Mouse (Mus musculus): ENCODE data around the gene Ppp1r2.
"Not testable (repeated sequence)": the region's sequence is repeated elsewhere in the genome, so short reads cannot be mapped to it uniquely, and the experiment has no call there.

The Ppp1r2 gene

DNA sequence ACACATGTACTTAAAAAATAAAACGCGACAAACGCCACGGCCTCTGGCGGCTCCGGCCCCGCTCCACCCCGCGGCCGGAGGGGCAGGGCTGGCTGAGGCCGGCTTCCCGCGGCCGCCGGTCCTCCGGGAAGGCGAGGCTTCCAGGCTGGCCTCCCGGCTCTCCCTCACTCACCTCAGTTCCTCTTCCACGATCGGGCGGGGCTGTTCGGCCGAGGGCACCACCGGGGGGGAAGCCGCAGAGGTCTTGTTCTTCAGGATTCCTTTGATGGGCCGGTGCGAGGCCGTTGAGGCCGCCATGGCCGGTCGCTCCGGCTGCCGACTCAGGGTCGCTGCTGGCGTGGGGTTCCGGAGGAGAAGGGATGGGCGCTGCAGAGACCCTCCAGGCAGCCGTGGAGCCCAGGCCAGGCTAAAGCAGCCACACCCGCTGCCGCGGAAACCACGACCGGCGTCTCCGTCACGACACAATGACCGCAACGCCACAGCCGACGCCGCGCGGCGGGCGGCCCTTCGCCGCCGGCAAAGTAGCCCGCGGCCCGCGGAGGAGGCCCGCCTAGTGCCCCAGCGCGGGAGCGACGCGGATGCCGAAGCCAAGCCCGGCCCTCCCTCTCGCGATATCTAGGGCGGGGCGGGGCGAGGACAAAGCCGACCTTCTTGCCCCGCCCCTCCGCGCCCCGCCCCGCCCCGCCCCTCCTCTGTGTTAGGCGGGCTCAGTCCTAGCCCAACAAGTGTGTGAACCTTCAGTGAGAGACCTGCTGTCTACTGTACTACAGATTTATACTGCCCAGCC lies at the start of gene Ppp1r2:
Gene Ppp1r2, minus strand, starts transcription at position 604 of the 787 bp plus-strand sequence.
- peak; percentile 95 for DNase-seq (ENCODE audit: extremely low spot score)

DNA sequence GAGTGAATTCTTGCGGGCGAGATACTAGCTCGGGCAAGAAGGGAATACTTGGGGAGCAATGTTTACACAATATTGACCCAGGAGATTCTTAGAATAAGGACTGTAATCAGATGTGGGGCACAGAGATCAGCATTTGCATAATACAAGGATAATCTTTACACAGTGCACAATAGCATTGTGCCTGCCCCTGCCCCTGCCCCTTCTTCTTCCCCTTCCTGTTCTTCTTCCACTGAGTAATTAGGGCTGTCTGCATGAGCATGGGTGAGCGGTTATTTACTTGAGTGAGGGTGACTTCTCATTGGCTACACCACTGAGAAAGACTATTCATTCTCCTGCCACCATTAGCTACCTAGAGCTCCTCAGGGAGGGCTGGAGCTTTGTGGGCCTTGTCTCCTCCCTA lies 46.4 kb upstream of the Ppp1r2 start:
- DNase-seq (ENCODE audit: extremely low spot score) = no peak

DNA sequence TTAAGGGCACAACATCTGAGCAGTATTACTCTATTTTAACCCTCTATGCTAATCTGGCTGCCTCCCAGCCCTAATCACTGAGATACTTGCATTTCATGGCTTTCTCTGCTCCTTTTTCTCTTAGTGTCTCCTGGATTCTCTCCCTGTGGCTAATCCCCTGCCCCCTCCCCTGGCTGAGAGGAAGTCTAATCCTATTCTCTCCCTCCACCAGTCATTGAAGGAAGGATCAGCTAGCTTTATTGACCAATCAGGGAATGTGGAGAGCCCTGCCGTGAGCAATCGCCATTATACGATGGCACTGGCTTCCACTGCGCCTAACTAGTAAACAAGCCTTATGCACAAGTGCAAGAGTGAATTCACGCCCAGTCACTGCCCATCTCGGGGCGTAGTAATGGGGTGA lies 45.9 kb upstream of the Ppp1r2 start:
- no peak for DNase-seq (ENCODE audit: extremely low spot score)

DNA sequence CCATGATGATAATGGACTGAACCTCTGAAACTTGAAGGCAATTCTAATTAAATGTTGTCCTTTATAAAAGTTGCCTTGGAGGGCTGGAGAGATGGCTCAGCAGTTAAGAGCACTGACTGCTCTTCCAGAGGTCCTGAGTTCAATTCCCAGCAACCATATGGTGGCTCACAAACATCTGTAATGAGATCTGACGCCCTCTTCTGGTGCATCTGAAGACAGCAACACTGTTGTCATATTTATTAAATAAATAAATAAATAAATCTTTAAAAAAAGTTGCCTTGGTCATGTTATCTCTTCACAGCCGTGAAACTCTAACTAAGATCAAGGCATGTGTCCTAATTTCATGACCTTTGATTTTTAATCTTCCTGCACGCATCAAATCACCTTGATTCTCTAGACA lies 44.6 kb upstream of the Ppp1r2 start:
- not testable (repeated sequence) for DNase-seq (ENCODE audit: extremely low spot score)

DNA sequence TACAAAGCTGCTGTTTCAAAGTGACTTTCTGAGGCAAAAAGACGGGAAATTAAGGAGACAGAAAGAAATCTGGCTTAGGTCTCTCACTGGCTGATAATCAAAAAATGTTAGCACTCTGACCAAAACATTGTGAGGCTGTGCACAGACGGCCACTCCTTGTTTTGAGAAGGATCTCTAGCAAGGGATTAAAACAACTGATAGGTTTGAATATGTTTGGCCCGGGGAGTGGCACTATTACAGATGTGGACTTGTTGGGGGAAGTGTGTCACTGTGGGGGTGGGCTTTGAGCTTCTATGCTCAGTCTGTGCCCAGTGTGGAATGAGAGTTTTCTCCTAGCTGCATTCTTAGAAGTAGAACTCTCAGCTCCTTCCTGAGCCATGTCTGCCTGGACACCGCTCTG lies 44.2 kb upstream of the Ppp1r2 start:
- no peak for DNase-seq (ENCODE audit: extremely low spot score)

DNA sequence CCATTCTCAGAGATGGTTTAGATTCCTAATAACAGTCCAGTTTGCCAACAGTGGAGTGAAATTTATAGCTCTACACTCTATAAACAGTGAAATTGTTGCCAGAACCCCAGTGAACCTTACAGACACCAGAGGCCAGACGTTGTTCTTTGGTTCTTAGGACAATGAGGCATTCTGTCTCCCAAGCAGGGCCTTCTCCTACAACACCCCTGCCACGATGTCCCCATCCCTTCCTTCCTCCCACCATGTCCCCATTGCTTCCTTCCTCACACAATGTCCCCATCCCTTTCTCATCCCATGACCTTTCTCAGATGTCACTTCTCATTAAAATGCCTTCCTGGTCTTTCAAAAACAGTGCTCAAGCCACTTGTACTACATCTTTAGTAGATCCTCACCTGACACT lies 43.3 kb upstream of the Ppp1r2 start:
- no peak for DNase-seq (ENCODE audit: extremely low spot score)

DNA sequence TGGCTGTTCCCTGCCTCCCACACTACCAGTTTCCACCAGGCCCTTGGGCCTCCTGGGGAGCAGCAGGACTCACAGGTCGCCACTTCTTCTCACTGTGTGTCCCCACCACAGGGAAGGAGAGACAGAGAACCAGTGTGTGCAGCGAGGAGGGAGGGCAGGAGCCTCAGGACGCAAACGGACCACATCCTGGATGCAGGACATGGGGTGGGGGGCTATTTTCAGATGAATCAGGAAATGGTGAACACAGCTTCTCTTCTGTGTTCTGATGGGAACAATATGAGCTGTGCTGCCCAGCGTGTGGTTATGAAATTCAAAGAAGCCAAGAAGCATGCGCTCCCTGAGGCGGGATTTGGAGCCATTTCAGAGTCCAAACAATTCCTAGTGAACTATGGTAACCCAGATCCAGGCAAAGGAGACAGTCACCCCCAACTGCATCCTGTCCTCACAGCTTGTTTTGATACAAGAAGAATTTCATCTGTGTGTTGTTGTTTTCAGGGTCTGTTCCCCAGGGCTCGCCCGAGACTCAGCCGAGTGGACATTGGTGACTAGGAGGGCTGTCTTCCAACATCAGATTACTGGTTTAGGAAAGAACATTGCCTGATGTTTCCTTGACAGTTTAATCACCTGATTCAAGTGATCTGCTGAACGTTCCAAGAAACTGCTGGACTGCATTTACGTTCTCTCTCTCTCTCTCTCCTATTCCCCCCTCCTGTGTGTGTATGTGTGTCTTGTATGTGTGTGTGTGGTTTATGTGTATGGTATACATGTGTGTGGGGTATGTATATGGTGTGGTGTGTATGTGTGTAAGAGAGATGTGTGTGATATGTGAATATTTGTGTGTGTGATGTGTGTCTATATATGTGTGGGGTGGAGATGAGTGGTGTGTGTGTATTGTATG lies 41.4 kb upstream of the Ppp1r2 start:
- not testable (repeated sequence) for DNase-seq (ENCODE audit: extremely low spot score)

DNA sequence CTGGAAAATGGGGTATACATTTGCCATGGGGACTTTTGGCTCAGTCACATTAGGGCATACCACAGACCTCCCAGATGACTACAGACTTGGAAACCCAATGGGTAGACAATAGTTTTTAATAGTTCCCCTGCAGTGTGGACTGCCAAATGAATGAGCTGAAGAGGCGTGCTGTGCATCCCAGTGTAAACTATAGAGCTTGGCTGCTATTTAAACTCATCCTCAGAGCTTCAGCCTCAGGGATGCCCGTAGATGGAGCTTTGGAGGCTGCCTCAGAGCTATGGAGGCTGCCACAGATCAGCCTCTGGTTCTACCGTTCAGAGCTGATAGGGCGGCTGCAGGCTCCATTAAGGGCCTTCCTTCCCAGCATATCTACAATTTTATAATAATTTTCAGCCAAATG lies 40.2 kb upstream of the Ppp1r2 start:
- no peak for DNase-seq (ENCODE audit: extremely low spot score)

DNA sequence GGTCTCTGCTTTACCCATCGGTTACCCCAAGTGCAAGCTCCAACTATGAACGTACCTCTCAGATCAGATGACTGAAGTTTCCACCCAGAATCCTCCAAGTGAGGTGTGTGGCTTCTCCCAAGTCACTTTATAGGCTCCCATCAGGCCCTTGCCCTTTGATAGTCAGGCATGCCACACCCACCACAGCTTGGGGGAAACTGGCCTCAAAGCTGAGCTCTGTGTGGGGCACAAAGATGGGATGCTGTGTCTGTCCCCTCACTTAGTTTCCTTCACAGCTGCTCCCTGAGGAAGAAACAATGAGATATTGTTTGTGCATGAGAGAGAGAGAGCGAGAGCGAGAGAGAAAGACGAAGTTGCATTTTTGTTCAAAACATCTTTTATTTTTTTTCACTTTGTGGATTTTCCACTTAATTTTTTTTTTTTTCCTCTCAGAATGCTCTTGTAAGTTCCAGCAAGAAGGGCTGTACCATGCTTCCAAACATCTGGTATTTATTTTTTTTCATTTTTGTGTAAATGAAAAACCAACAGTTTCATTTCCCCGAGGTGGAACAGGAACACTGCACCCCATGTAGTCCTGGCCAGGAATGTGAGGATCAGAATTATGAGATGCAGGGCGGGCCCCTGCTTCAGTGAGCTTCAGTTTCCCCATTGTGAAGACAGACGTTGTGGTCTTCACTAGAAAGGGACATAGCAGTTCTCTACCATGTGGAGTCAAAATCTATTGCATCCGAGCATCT lies 39.6 kb upstream of the Ppp1r2 start, which contains the start of gene Apod:
Gene Apod, minus strand, starts transcription at position 312 of the 737 bp plus-strand sequence.
- DNase-seq (ENCODE audit: extremely low spot score) = no peak

DNA sequence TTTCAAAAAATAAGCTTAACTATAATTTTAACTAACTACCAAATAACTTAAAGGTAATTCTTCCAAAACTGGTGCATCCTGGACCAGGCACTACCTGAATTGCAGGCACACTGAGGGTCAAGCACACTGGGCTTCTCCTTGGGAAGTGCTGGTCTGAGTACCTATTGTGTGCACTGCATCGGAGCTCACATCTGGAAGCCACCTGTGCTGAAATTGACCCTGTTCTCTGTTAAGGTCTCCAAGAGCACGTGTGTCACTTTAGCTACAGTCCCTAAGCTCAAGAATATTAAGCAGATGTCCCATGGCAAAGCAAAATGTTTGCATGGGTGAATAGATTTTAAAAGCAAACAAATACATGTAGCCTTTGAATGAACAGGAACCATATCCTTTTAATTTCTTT lies 38.5 kb upstream of the Ppp1r2 start:
- DNase-seq (ENCODE audit: extremely low spot score) = no peak

DNA sequence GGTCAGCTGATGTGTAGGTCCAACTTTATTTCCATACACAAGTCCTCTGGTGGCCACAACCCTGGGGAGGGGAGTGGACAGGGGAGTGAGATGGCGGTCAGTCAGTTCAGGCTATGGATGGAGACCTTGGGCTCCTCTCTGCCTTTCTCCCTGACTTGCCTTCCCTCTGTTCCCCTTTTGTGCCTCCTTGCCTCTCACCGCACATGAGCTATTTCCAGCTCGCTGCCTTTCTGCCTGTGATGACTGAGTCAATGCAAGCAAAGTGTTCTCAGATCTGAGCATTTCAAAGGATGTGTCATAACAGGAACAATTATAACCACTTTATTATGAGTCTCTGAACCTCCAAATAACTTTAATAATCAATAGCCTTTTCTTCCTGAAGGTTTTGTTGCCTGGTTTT lies 37.2 kb upstream of the Ppp1r2 start:
- no peak for DNase-seq (ENCODE audit: extremely low spot score)

DNA sequence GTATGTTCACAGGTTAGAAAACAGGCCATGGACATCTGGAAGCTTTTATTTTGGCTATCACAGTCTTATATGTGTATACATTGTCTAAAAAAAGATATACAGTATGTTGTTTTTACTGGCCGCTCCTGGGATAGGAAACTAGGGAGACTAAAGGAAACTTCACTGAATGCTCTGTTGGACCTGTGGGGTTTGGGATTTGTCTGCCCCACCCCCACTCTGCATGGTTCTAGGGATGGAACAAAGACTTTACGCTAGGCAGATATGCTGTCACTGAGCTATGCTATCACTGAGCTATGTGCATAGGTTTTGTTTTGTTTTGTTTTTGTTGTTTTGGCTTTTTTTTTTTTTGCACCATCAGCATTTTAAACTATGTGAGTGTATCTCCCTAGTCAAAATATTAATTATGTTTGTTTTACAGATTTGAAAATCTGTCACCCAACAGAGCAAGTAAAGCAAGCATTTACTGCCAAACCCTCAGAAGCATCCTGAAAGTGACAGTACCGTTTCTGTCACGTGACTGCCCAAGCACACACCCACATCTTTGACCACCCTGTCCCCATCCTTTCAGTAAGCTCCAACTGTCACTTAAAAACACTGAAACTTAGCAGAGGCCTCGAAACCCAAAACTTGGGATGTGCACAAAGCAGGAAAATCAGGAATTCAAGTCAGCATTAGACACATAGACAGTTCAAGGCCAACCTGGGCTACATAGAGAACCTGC lies 30.3 kb upstream of the Ppp1r2 start:
- DNase-seq (ENCODE audit: extremely low spot score) = no peak

DNA sequence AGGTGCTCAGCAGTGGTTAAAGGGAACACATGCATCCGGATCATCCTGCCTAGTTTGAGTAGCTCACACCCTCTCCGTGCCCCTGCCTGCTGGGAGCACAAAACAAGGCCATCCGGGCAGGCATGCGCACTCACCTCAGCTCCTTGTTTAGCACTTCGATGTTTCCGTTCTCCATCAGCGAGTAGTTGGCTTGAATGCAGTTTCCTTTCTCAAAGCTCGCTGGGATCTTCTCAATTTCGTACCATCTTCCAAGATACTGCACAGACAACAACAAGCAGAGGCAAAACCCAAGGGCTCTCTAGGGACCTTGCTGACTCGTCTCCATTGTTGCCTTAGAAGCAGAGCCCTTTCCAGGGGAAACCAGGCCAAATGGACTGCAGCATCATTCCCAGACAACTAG lies 28.2 kb upstream of the Ppp1r2 start:
- no peak for DNase-seq (ENCODE audit: extremely low spot score)

DNA sequence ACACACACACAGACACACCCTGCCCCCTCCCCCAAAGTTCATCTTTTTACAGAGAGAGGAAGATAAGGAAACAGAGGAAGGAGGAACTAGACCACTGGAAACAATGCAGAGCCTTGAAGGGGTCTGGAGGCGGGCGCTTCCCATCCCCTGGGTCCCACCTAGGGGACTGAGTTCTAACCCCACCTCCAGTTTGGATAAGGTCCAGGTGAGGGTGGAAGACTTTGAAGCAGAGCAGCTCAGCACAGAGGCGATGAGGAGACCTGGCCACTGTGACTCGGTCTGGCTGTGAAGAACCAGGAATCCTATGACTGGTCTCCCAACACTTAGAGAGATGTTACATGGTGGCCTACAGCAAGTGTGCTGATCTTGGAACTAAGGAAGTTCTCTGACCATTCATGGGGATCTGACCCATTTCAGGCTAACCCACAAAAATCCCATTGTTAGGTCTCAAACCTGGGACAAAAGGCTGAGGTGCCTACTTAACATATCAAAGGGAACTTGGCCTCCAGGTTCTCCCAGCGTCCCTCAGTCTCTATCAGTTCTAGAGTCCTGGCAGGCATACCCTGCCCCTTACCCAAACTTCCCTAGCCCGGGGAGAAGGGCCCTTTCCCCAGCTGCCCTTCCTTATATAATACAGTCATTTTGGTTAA lies 25.9 kb upstream of the Ppp1r2 start:
- DNase-seq (ENCODE audit: extremely low spot score) = no peak

DNA sequence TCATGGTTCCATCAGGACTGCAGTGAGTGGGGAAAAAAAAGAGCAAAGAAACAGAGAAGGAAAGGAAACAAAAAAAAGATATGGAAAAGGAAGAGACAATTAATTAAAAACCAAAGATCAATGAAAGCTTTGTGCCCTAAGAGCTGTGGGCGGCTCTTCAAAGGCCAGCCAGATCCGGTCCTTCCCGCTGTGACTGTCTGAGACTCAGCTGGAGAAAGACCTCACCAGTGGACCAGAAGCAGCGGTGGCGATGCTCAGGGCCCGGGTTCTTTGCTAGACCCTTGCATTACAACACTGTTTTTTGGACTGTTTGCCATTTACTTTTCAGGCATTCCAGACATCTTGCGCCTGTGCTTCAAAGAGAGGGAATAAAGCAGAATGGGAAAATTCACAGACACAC lies 25.4 kb upstream of the Ppp1r2 start:
- DNase-seq (ENCODE audit: extremely low spot score) = peak; percentile 32

DNA sequence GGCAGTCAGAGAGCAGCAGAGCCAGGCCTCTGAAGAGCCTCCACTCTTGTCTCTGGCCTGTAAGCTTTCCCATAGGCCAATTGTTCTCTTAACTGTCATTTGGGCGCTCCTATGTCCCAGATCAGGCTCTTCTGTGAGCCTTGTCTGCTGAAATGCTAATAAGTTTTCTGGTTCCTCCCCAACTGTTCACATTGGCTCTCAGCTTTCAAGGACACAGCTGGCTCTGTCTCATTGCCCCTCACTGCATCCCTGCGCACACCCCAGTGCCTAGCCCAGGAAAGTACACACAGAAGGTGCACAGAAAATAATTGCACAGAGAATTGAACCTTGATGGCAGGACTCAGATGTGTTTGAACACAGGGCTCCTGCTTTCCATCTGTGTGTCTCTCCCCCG lies 24.9 kb upstream of the Ppp1r2 start:
- DNase-seq (ENCODE audit: extremely low spot score) = peak; percentile 20

DNA sequence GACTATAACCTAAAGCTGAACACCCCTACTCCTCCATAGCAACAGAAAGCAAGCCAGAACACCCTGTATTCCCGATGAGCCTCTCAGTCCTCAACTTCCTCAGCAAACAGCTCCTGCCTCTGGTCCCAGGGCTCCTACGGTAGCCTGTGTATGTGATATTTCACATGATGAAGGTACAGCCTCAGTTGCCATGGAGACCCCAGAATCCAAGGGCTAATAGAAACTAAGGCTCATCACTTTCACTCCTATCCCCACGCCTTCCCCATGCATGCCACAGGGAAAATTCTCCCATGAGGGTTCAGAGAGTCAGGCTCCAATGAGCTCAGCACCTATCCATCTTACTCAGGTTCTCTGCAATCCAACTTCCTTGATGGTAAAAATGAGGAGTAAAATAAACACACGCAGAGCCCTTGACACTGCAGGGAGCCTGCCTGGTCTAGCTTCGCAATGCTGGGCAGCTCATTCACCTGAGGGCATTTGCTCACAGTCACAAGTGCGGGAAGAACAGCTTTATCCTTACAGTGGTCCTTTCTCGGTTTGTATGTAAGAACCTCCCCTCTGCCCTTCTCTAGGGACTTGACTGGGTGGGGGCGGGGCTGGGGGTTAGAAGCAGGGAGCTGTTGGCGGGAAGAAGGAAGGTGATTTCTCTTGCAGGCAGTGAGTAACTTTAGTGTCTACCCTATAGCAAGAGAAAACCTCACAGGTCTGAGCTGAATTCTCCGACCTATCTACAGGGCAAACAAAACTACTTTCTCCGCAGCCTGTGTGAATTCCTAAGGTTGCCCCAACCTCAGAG lies 24.3 kb upstream of the Ppp1r2 start:
- peak; percentile 10 for DNase-seq (ENCODE audit: extremely low spot score)

DNA sequence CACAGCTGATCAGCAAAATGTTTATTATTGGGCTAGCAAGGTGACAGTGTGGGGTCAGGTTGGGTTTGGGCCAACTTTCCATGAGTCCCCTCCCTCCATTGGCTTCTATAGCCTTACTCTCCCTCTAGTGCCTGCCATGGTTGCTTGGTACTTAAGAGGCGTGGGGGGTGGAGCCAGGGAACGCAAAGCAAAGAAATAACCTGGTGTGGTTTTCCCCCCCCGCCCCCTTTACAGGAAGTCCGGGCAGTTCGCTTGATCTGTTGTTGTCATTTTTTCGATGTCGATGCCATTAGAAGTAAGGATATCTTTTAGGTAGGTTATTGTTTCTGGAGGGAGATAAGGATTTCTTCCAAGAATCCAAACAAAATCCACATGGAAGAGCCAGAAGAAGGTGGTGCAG lies 22.0 kb upstream of the Ppp1r2 start:
- DNase-seq (ENCODE audit: extremely low spot score) = no peak

DNA sequence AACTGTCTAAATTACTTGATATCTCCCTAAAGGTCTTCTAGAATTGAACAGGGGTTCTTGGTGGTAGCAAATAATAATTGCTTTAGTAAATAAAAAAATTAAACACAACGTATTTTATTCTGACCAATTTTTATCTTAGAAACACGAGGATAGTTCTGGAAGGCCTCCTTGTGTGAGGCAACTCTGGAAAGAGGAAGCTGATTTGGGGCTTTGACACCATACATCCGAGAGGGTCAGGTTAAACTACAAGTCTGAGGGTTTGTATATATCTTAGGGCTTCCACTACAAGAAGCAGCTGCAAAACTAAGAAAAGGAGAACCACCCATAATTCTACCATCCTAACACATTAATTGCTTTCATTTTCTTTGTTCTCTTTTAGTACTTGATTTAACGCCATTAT lies 18.7 kb upstream of the Ppp1r2 start:
- DNase-seq (ENCODE audit: extremely low spot score) = no peak

DNA sequence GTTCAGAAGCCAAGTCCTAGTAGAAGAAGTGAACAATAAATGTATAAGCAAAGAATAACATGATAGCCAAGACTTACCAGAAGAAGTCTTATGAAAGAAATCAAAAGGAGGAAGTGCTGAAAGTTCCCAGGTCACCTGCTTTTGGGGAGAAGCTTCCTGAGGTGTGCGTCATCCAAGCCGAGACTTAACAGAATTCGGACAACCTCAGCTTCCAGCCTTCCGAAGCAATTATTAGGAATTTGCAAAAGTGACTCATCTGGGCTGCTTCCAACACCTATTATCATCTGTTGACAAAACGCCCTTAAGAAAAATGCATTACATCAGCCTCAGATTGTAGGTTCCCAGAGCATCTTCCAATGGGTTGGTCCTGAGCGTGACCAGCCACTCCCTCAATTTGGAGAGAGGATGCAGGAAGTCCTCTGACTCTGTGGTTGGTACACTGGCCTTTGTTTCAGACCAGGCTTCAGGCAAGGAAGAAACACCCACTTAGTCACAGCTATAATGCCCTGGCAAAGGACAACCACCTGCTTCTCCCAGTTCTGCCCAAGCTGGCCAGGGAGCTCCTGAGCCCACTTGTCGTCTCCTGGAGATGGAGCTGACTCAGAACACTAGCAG lies 15.8 kb upstream of the Ppp1r2 start:
- DNase-seq (ENCODE audit: extremely low spot score) = no peak

Measured in embryo, embryonic 9.5 days (tissue).